Mouse (Mus musculus): ENCODE results near the gene Sun2. TPM values are rescaled to one million over a fixed set of nuclear protein-coding genes. Genes with fewer than 3 reads are reported as not detected.

Sun2 gene
- total RNA-seq, 2 experiments from 2014 or later, result 61.3 to 65.9 TPM

DNA sequence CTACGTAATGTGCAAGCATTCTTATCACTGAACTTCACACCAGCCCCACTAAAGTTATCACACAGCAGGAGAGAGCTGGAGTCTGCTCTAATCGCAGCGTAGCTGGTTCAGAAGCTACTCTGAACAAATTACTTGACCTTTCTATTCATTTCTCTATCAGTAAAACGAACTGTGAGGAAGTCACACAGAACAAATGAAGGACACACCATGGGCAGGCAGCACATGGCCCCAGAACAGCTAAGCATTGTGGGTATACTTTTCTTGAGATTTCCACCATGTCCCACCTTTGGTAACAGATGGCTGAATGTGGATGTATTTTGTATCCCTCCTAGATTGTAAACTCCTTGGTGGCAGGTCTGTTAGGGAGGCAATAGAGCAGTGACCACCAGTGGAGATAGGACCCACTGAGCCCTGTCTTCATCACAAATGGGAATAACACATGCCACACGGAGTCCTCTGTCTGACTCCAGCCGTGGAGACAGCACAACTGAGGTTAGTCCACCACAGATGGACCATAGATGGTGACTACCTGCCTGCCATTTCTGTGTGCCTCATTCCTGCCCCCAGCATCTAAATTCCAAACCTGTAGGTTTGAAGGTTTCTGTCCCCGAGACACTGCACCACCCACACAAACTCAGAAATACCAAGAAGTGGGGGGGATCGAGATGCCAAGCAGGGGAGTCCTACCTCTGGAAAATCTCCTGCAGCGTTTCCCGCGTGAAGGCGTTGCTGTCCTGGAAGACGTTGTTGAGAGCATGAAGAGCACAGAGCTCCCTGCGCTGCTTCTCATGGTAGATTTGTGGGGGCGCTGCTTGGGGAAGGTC lies 56.1 kb downstream of the Sun2 start:
- DNase-seq, result no peak

DNA sequence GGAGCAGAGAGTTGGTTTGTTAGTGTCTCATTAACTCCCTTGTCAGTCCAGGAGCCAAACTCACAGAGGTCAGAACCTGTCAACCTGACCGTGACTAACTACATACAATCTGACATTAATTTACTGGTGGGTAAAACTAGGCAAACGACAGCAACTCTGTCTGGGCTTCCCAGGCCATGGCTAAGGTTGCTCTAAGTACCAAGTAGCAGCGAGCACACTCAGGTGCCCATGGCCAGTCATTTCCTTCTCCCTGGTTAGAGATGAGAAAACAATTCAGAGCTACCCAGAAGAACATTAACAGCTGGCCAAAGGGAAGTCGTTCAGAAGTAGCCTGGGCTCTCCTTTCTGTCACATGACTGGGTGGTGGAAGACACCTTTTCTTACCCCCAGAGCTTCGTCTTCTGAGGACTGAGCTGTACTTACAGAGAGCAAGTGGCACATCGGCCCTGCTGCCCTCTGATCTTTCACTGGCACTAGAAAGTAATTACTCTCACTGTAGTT lies 57.1 kb downstream of the Sun2 start:
- no peak for DNase-seq

DNA sequence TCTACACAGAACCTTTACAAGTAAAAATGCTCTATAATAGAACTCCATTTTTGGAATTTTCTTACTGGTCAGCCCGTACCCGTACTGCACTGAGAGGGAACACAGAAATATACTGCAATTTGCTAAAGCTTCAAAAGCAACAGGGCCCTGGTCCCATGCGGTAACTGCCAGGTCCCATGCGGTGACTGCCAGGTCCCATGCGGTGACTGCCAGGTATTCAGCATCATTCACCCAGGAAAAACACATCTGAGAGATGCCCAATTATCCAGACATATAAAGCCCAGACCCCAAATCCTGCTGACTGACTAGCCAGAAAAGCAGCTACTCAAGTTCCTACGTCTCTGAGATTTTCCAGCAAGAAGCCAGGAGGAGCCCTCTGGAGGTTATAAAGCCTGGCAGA lies 57.7 kb downstream of the Sun2 start:
- no peak for DNase-seq

DNA sequence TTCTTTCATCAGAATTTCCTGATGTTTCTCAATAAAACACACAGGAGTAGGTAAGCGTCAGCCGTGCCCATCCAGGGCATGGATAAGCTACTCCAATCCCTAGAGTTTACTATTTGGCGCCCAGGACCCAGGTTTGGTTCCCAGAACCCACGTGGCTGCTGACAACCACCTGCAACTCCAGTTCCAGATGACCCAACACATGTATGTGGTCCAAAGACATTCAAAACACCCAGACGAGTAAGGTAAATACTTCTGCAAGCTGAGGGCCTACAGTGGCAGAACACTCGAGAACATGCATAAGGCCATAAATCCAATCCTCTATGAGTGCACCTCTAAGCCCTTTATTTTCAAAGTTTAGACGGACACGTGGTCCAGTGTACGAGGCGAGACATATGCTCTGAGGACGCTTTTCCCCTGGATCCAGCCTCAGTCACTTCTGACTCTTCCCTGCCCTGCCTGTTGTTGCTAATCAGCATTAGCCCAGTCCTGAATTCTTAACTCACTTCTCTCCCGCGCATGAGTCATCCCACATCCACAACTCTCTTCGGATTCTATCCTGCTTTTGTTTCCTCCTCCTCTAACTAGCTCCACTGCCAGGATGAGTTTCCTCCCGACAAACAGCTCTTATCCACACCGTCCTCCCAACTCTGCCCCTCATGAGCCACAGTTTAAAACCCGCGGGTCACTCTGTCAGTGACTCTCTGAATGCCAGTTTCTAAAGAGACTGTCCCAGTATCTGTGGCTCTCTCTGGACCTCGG lies 58.5 kb downstream of the Sun2 start:
- DNase-seq, result no peak

DNA sequence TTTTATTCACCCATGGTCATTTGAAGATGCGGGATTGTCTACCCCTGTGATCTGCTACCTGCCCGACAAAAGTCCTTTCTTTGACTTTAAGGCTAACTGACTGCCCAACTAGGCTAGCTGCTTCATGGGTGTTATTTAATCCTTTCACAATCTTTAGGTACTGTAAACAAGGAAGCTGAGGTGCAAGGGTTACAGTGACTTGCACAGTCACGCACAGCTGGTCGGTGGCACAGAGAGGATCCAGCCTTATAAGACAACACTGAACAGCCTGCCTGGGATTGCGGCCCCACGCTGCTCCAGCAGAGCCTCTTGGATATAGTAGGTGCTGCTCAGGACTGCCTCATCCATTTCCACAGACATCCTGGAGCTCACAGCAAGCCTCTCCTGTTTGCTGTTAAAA lies 59.2 kb downstream of the Sun2 start:
- DNase-seq, result no peak

DNA sequence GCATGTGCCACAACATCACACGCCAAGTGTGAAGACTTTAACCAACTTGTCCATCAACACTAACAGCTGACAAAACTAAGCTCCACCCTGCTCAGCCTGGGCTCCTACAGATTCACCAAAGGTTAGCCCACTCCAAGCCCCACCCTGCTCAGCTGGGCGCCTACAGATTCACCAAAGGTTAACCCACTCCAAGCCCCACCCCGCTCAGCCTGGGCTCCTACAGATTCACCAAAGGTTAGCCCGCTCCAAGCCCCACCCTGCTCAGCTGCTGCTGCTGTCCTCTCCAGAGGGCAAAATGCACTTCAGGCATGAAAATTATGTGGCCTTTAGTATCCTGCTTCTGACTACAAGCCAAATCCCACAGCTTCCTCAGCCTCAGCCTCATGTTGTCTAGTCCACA lies 60.4 kb downstream of the Sun2 start:
- DNase-seq, result no peak

DNA sequence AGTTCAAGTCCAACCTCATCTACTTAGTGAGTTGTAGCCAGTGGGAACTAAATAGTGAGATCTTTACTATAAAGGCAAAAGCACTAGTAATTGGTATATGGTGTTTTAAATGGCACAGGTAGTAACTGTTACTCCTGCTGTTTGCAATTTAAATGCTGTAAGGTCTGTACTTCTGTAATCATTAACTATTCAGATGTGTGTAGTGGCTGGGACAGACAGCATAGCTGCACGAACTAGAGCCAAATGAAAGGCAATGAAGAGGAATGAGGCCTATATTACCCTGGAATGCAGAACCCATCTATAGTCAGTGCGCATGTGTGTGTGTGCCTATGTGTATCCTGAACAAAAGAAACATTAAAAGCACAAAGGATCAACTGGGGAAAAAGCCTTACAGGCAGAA lies 64.4 kb downstream of the Sun2 start:
- no peak for DNase-seq

Other genes with a start within 250 kb of the Sun2 start
- gene Kcnj4, start 237.3 kb downstream of the Sun2 start, total RNA-seq (2021), result under 1 TPM; 0.26 to 0.27 TPM
- 10 to 100 TPM; 29.9 to 38.0 TPM for gene Kdelr3, start 226.1 kb downstream of the Sun2 start, total RNA-seq (2021)
- 100 to 1,000 TPM in 1 of 2 experiments, 10 to 100 TPM in 1; 94.8 to 163 TPM for gene Ddx17, start 195.8 kb downstream of the Sun2 start, total RNA-seq (2021)
- 1 to 10 TPM in 1 of 2 experiments, under 1 TPM in 1; 0.40 to 1.0 TPM for gene Dmc1, start 137.4 kb downstream of the Sun2 start, total RNA-seq (2021)
- gene Fam227a, start 83.6 kb downstream of the Sun2 start, total RNA-seq (2021), result 1 to 10 TPM; 1.2 to 1.8 TPM
- 10 to 100 TPM; 22.6 to 24.9 TPM for gene Cby1, start 83.3 kb downstream of the Sun2 start, total RNA-seq (2021)
- 100 to 1,000 TPM in 1 of 2 experiments, 10 to 100 TPM in 1; 90.5 to 102 TPM for gene Tomm22, start 71.7 kb downstream of the Sun2 start, total RNA-seq (2021)
- 10 to 100 TPM; 11.8 to 13.1 TPM for gene Josd1, start 54.6 kb downstream of the Sun2 start, total RNA-seq (2021)
- gene Gtpbp1, start 51.7 kb downstream of the Sun2 start, total RNA-seq (2021), result 10 to 100 TPM; 14.3 to 16.8 TPM
- gene Dnal4, start 35.3 kb upstream of the Sun2 start, total RNA-seq (2021), result 10 to 100 TPM; 10.4 to 12.6 TPM
- 1 to 10 TPM; 4.2 to 5.1 TPM for gene Nptxr, start 62.2 kb upstream of the Sun2 start, total RNA-seq (2021)
- 1 to 10 TPM; 1.0 to 2.5 TPM for gene Npcd, start 91.7 kb upstream of the Sun2 start, total RNA-seq (2021)
- gene Cbx6, start 92.2 kb upstream of the Sun2 start, total RNA-seq (2021), result 10 to 100 TPM; 28.2 to 38.1 TPM
- gene Apobec3, start 149.1 kb upstream of the Sun2 start, total RNA-seq (2021), result 10 to 100 TPM in 1 of 2 experiments, 1 to 10 TPM in 1; 7.5 to 11.8 TPM
- gene Cbx7, start 228.6 kb upstream of the Sun2 start, total RNA-seq (2021), result 1 to 10 TPM; 2.9 to 4.1 TPM

All from gastrocnemius, postnatal 10 days (tissue).